Mouse (Mus musculus) lung, adult 2 months (tissue): ENCODE measurements around the gene Zdhhc21. TPM values are rescaled to one million over a fixed set of nuclear protein-coding genes. Genes with fewer than 3 reads are reported as not detected.
A peak's percentile ranks its signal among the peaks of the same experiment; 100 is the strongest.

Experiments used
- DNase-seq: peaks from one replicate; pipeline ENCODE4 v3.0.0; 2022
- H3K4me1 ChIP-seq: fragments of 200-500 bp; 2 replicates; pipeline ENCODE4 v1.6.1; 2011; ENCODE audit warnings: low read length; ENCODE audit not compliant: control insufficient read depth, insufficient read depth
- H3K4me3 ChIP-seq: fragments of 200-500 bp; replicated peaks from 2 replicates; pipeline ENCODE3; 2011; ENCODE audit warnings: low read depth, mild to moderate bottlenecking, control low read depth, low read length; ENCODE audit errors: extremely low read depth
- CTCF ChIP-seq: fragments of 200-500 bp; IDR thresholded peaks from 2 replicates; pipeline ENCODE4 v1.5.1; 2011; ENCODE audit warnings: mild to moderate bottlenecking, low read length, control low read depth; ENCODE audit not compliant: insufficient read depth
- POLR2A ChIP-seq: fragments of 200-500 bp; IDR thresholded peaks from 2 replicates; pipeline ENCODE4 v1.6.1; 2011; ENCODE audit warnings: low read depth, mild to moderate bottlenecking, control low read depth, low read length, borderline replicate concordance; ENCODE audit errors: extremely low read depth
- WGBS: fragments of 180-500 bp; shearing (Covaris S2); methylation state at CpG from one replicate; pipeline ENCODE4 v1.1.7; 2018; 5-methylcytosine and 5-hydroxymethylcytosine counted together
- polyA plus RNA-seq: library from polyadenylated mRNA; depleted of rRNA; stranded (reverse); fragments of >200 nt; gene quantifications from 2 replicates; pipeline ENCODE4 v1.2.3, GENCODE M21; 2012

Gene Zdhhc21
- polyA plus RNA-seq, 1 experiment = 4.3 TPM

- DNase-seq = no peak
- whole genome bisulfite sequencing = 85% methylated on average over 5 of the region's 5 CpGs
- Histone ChIP-seq H3K4me3 (no peak overlapping the region), H3K4me1 (no peaks in the 10 kb centered on the region)
- no peak for TF ChIP-seq CTCF
- TF ChIP-seq POLR2A = no peak
Observed at GRCm38 (mm10) chr4:82867731-82868445, 8.1 kb upstream of the Zdhhc21 start.

- Histone ChIP-seq H3K4me3 (no peak overlapping the region), H3K4me1 (no peaks in the 10 kb centered on the region)
- 38% methylated on average over 4 of the region's 4 CpGs for WGBS
- DNase-seq = no peak
- TF ChIP-seq POLR2A (no peak), CTCF (no peak)
Observed at GRCm38 (mm10) chr4:82867111-82867510, 7.4 kb upstream of the Zdhhc21 start.

- Histone ChIP-seq H3K4me1 (no peaks in the 10 kb centered on the region), H3K4me3 (no peak overlapping the region)
- DNase-seq = no peak
- no peak for TF ChIP-seq POLR2A
- no peak for TF ChIP-seq CTCF
- 75% methylated on average over 8 of the region's 8 CpGs for WGBS
Observed at GRCm38 (mm10) chr4:82864974-82865699, 5.4 kb upstream of the Zdhhc21 start.

GRCm38 (mm10) chr4:82863316-82863715, 3.6 kb upstream of the Zdhhc21 start:
- H3K4me1 ChIP-seq = peaks cover 3% of the 10 kb centered on the region; the same call in 1 of the 2 replicates
- no peak overlapping the region for H3K4me3 ChIP-seq
- TF ChIP-seq CTCF (no peak), POLR2A (no peak)
- DNase-seq = no peak
- WGBS = 92% methylated on average over 8 of the region's 8 CpGs

- WGBS = 97% methylated on average over 2 of the region's 2 CpGs
- DNase-seq = no peak
- H3K4me3 ChIP-seq = no peak overlapping the region
- peaks cover 3% of the 10 kb centered on the region; the same call in 1 of the 2 replicates for H3K4me1 ChIP-seq
- TF ChIP-seq POLR2A (no peak), CTCF (no peak)
Observed at GRCm38 (mm10) chr4:82861451-82861850, 1.7 kb upstream of the Zdhhc21 start.

GRCm38 (mm10) chr4:82860566-82860965, 808 bp upstream of the Zdhhc21 start:
- H3K4me3 ChIP-seq = no peak overlapping the region
- TF ChIP-seq POLR2A = no peak
- TF ChIP-seq CTCF = no peak
- H3K4me1 ChIP-seq = peaks cover 3% of the 10 kb centered on the region; the same call in 1 of the 2 replicates
- 49% methylated on average over 3 of the region's 3 CpGs for WGBS
- DNase-seq = no peak

- 42% methylated on average over 4 of the region's 4 CpGs for WGBS
- TF ChIP-seq POLR2A = no peak
- TF ChIP-seq CTCF = no peak
- peaks cover 3% of the 10 kb centered on the region; the same call in 1 of the 2 replicates for H3K4me1 ChIP-seq
- DNase-seq = no peak
- peak overlapping the region; percentile 86 for H3K4me3 ChIP-seq
Observed at GRCm38 (mm10) chr4:82858431-82859010, 1.2 kb downstream of the Zdhhc21 start.

- WGBS = 87% methylated on average over 3 of the region's 3 CpGs
- TF ChIP-seq POLR2A (no peak), CTCF (no peak)
Observed at GRCm38 (mm10) chr4:82856986-82857385, 2.8 kb downstream of the Zdhhc21 start.

GRCm38 (mm10) chr4:82853809-82854208, 5.9 kb downstream of the Zdhhc21 start:
- no peaks in the 10 kb centered on the region; the same call in 1 of the 2 replicates for H3K4me1 ChIP-seq
- no peak for DNase-seq
- no peak for TF ChIP-seq POLR2A
- TF ChIP-seq CTCF = no peak
- no peak overlapping the region for H3K4me3 ChIP-seq
- WGBS = 72% methylated on average over 2 of the region's 2 CpGs

More at GRCm38 (mm10) chr4:82856986-82857385, 2.8 kb downstream of the Zdhhc21 start:
- H3K4me1 ChIP-seq = peaks cover 3% of the 10 kb centered on the region; the same call in 1 of the 2 replicates
- no peak for DNase-seq
- H3K4me3 ChIP-seq = no peak overlapping the region
